Mouse (Mus musculus) heart, postnatal 0 days (tissue): ENCODE data around the gene Cox7a2l. TPM values are rescaled to one million over a fixed set of nuclear protein-coding genes. Genes with fewer than 3 reads are reported as not detected.

Experiments
- ATAC-seq: fragments of 200-750 bp; cut with Nextera tagmentation; 2 replicates; pipeline ENCODE4 v1.8.0; 2017; ENCODE audit warnings: low read depth, moderate number of reproducible peaks, moderate library complexity; ENCODE audit not compliant: insufficient read depth
- DNase-seq: peaks from one replicate; pipeline ENCODE4 v3.0.0-alpha.2; 2016; ENCODE audit warnings: low spot score
- H3K27ac ChIP-seq: fragments of 300-500 bp; sonication (generic); 2 replicates; pipeline ENCODE4 v1.5.1; 2014; ENCODE audit warnings: low read depth, mild to moderate bottlenecking
- H3K27me3 ChIP-seq: fragments of 300-500 bp; sonication (generic); 2 replicates; pipeline ENCODE4 v1.6.1; 2014; ENCODE audit warnings: low read length, mixed read lengths; ENCODE audit not compliant: control insufficient read depth, insufficient read depth
- H3K36me3 ChIP-seq: fragments of 300-500 bp; sonication (generic); replicated peaks from 2 replicates; pipeline ENCODE4 v1.6.1; 2014; ENCODE audit warnings: low read length, mixed read lengths; ENCODE audit not compliant: control insufficient read depth, insufficient read depth
- H3K4me1 ChIP-seq: fragments of 300-500 bp; sonication (generic); 2 replicates; pipeline ENCODE4 v1.6.1; 2014; ENCODE audit warnings: antibody characterized with exemption; ENCODE audit not compliant: control insufficient read depth, insufficient read depth
- H3K4me2 ChIP-seq: fragments of 300-500 bp; sonication (generic); 2 replicates; pipeline ENCODE4 v1.6.1; 2014; ENCODE audit warnings: low read depth, mild to moderate bottlenecking, low read length, moderate library complexity
- H3K4me3 ChIP-seq: fragments of 300-500 bp; sonication (generic); 2 replicates; pipeline ENCODE4 v1.5.1; 2014; ENCODE audit warnings: low read depth, low read length
- H3K9ac ChIP-seq: fragments of 300-500 bp; sonication (generic); replicated peaks from 2 replicates; pipeline ENCODE4 v1.6.1; 2014; ENCODE audit warnings: low read depth, low read length, mixed read lengths
- H3K9me3 ChIP-seq: fragments of 300-500 bp; sonication (generic); replicated peaks from 2 replicates; pipeline ENCODE4 v1.6.1; 2016; ENCODE audit warnings: low read length; ENCODE audit not compliant: control insufficient read depth
- CTCF ChIP-seq: IDR thresholded peaks from 2 replicates; pipeline ENCODE4 v1.5.1; 2016; ENCODE audit warnings: antibody characterized with exemption, control low read depth, low read depth
- EP300 ChIP-seq: IDR thresholded peaks from 2 replicates; pipeline ENCODE4 v1.6.1; 2016; ENCODE audit warnings: antibody characterized with exemption, low read depth
- WGBS: fragments of 180-500 bp; shearing (Covaris S2); extraction: QIAGEN DNeasy Blood & Tissue Kit; methylation state at CpG from one replicate; pipeline ENCODE4 v1.1.7; 2014; 5-methylcytosine and 5-hydroxymethylcytosine counted together
- polyA plus RNA-seq: library from polyadenylated mRNA; unstranded; fragments of >200 nt; fragmentation: Nextera tagmentation; extraction: Ambion mirVana; gene quantifications from 2 replicates; pipeline ENCODE4 v1.2.1, GENCODE M21; 2015
- total RNA-seq: library from RNA; depleted of rRNA; stranded (reverse); fragments of >200 nt; gene quantifications from 2 replicates; pipeline ENCODE4 v1.2.3, GENCODE M21; 2014; ENCODE audit warnings: low replicate concordance

Gene Cox7a2l
- total and polyA plus RNA-seq, 2 experiments from 2014 or later = 339 to 487 TPM

DNA sequence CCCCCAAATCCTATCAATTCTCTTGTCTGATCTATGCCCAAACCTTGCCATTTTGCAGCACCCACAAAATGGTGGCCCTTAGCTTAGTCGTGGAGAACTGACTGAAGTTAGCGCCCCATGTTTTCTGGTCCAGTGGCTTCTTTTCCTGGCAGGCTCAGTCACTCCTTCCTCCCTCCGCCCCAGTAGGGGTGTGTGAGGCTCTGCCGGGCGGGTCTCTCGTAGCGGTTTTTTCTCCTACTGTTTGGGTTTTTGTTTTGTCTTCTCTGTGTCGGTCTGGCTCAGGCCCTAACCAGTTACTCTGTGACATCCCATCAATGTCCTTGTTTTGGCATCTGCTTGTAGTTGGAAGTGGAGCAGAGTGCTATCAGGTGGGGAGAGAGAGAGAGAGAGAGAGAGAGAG lies 8.5 kb upstream of the Cox7a2l start:
- no peaks in the 10 kb centered on the region for H3K9me3 ChIP-seq
- H3K36me3 ChIP-seq = no peaks in the 10 kb centered on the region
- no peak overlapping the region for H3K4me3 ChIP-seq
- no peak overlapping the region for H3K27ac ChIP-seq
- H3K27me3 ChIP-seq = no peaks in the 10 kb centered on the region
- TF ChIP-seq EP300 = no peak
- TF ChIP-seq CTCF = no peak
- peaks cover 16% of the 10 kb centered on the region for H3K4me1 ChIP-seq
- WGBS = 18% methylated on average over 8 of the region's 8 CpGs
- H3K4me2 ChIP-seq = peak overlapping the region; percentile 6; the same call in 1 of the 2 replicates
- no peak overlapping the region for H3K9ac ChIP-seq
- DNase-seq (peak; percentile 29), ATAC-seq (no peak)

DNA sequence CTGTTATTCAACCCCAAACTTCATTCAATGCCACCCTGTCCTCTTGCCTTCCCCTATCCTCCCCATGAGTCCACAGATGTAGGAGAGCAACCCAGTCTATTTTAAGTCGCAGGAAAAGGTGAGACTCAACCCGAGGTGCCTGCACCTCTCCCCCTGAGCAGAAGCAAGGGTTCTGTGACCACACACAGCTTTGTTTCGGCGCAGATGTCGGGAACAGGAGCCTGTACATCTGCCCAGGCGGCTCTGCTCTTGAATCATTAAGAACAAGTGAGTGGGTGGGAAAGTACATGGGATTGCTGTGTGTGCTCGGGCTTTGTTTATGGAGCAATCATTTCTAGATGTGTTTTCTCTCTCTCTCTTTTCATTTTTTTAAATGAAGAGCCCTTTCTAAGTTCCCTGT lies 7.6 kb upstream of the Cox7a2l start:
- no peaks in the 10 kb centered on the region for H3K27me3 ChIP-seq
- no peak overlapping the region for H3K9ac ChIP-seq
- no peaks in the 10 kb centered on the region for H3K36me3 ChIP-seq
- 66% methylated on average over 7 of the region's 7 CpGs for WGBS
- H3K9me3 ChIP-seq = no peaks in the 10 kb centered on the region
- H3K4me2 ChIP-seq = no peak overlapping the region
- ATAC-seq (no peak), DNase-seq (no peak)
- no peak overlapping the region for H3K27ac ChIP-seq
- H3K4me1 ChIP-seq = peaks cover 16% of the 10 kb centered on the region
- no peak overlapping the region for H3K4me3 ChIP-seq
- TF ChIP-seq EP300 (no peak), CTCF (no peak)

DNA sequence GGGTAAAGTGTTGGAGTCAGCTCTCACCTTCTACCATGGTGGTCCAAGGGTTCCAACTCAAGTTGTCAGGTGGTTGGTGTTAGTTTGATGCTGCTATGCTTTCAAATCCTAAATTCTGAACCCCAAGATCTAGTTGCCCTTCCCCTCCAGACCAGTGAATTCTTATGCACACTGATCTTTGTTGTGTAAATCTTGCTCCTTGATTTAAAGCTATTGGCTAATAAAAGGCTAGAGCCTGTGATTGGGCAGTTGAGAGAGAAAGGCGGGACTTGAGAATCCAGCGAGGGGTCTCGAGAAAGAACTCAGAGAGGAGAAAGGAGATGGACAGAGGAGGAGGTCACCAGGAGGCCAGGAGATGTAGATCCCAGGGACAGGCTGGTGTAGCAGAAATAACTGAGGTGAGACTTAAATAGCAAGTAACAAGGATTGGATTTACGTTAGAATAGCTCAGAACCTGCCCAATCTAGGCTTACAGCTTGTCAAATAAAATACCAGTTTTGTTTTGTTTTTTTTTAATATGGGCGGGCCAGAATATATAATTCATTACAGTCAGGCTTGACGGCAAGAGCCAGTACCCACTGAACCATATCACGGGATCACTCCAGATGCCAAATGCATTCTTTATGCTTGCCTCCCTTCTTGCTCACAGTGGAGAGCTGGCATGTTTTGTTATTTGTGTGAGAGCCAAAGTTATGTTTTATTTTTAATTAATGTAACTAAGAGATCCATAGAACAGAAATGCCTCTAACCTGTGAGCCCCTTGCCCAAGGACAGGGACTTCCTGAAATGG lies 5.7 kb upstream of the Cox7a2l start:
- no peaks in the 10 kb centered on the region for H3K36me3 ChIP-seq
- TF ChIP-seq CTCF (no peak), EP300 (no peak)
- DNase-seq (no peak), ATAC-seq (no peak)
- WGBS = 62% methylated on average over 7 of the region's 7 CpGs
- no peak overlapping the region for H3K4me3 ChIP-seq
- no peaks in the 10 kb centered on the region for H3K27me3 ChIP-seq
- H3K9ac ChIP-seq = no peak overlapping the region
- no peak overlapping the region for H3K4me2 ChIP-seq
- no peaks in the 10 kb centered on the region for H3K9me3 ChIP-seq
- H3K27ac ChIP-seq = no peak overlapping the region
- H3K4me1 ChIP-seq = peaks cover 11% of the 10 kb centered on the region

DNA sequence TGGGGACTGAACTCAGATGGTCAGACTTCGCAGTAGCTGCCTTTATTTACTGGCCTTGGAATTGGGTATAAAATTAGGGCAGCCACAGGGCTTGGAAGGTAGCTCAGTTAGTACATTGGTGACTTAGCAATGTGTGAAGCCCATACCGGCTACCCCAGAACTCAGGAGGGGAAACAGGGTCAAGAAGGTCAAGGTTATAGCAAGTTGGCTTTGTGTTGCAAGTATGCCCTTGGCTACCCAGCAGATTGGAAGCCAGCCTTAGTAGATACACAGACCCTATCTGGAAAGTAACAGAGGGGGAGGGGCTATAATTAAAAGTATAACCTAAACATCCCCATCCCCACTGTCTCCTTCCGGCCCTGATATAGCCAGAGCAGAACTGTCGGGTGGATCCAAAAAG lies 4.8 kb upstream of the Cox7a2l start:
- no peak overlapping the region for H3K27ac ChIP-seq
- H3K4me2 ChIP-seq = no peak overlapping the region
- TF ChIP-seq CTCF (no peak), EP300 (no peak)
- DNase-seq (no peak), ATAC-seq (no peak)
- no peak overlapping the region for H3K9ac ChIP-seq
- H3K27me3 ChIP-seq = no peaks in the 10 kb centered on the region
- 85% methylated on average over 4 of the region's 4 CpGs for WGBS
- H3K4me1 ChIP-seq = peaks cover 2% of the 10 kb centered on the region
- H3K4me3 ChIP-seq = no peak overlapping the region
- no peaks in the 10 kb centered on the region for H3K36me3 ChIP-seq
- no peaks in the 10 kb centered on the region for H3K9me3 ChIP-seq

DNA sequence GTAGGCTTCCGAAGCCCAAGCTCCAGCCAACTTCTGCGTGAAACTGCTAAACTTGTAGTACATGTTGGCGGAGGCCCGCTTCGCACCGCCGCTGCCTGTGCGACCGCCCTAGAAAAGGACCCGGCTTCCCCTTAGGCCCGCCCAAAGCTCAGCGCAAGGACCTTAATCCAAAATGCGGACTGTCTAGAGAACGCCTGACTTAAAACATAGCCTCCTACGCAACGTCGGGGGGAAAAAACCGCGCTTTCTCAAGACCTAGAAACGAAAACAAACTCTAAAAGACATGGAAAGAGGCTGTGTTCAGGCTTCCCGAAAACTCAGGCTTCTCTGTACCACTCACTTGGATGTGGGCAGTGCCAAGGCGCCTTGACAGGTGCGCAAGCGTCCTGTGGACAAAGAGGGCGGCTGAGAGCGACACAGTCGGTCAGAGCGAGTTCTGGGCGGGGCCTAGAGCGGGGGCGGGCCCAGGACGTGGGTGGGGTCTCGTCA lies 2.9 kb downstream of the Cox7a2l start:
- ATAC-seq = peak; percentile 99
- TF ChIP-seq EP300 = peak; percentile 93
- no peak for TF ChIP-seq CTCF
- Histone ChIP-seq H3K4me2 (peak overlapping the region; percentile 86), H3K27me3 (no peaks in the 10 kb centered on the region), H3K9me3 (no peaks in the 10 kb centered on the region), H3K4me3 (peak overlapping the region; percentile 94), H3K36me3 (no peaks in the 10 kb centered on the region), H3K4me1 (peaks cover 16% of the 10 kb centered on the region), H3K27ac (peak overlapping the region; percentile 85), H3K9ac (peak overlapping the region; percentile 97)
- WGBS = under 1% methylated on average over 33 of the region's 33 CpGs
- DNase-seq = peak; percentile 96
